Mouse (Mus musculus): ENCODE results near the gene Etv5.

Etv5 gene

DNA sequence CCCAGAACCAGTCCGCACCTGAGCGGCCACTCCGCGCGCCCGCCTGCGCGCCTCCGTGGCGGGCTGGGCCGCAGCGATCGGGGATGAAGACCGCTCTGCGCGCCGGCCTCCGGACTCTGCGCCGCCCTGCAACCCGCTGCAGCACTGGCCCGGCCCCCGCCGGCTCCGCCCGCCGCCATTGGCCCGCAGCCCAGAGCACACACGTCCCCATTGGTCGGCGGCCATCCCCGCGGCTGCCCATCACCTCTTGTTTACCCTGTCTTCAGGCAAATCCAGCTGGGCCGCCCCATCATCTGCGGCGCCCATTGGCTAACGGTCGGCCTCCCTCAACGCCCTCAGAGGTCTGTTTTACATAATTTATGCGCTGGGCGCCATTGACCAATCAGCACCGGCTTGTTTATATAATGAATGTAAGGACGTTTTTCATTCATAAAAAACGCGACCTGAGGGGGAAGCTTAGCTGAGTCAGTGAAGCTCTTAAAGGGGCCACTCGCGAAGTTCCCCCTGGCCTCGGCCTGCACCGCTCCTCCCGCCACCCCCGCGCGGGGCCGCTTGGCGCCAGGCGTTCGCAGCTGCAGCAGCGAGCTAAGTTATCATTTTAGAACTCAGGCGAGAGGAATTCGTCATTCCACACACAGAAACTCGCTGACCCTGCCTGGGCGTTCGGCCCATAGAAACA, at the start of gene Etv5:
TSS of gene Etv5 (minus strand) at position 221 of the 679 bp plus-strand sequence.
- peak; percentile 99 for DNase-seq

DNA sequence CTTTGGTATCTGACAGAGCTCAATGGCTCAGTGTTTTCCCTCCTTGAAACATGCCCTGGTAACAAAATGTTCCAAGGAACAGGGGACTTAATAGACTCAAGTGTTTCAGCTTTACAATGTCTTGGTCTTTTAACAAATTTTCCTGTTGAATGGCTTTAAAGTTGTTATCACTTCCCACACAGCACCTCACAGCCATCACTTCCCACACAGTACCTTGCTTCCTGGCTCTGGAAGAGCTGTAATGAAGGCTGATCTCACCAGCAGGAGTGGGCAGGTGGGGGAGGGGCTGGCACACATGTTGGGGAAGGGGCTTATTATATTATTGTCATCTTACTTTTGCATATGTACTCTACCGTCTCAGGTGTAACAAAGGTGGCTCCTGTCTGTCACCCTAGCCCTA, 44.4 kb upstream of the Etv5 start:
- no peak for DNase-seq

DNA sequence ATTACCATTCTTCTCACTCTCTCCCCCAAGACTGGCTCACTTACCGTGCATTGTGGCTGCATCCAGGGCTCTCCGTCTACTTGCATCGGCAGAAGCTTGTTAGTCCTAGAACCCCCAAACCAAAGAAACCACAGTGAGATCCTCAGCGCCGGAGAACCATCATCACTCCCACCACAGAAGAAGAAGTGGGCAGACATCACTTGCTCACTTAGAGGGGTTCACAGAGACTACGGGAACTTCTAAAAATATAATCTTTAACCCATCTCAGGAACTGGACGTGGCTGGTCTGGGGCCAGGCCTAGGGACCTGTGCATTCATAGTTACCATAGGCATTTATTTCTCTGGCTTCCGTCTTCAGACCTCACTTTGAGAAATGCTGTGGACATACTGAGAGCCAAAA, 39.8 kb upstream of the Etv5 start:
- no peak for DNase-seq

DNA sequence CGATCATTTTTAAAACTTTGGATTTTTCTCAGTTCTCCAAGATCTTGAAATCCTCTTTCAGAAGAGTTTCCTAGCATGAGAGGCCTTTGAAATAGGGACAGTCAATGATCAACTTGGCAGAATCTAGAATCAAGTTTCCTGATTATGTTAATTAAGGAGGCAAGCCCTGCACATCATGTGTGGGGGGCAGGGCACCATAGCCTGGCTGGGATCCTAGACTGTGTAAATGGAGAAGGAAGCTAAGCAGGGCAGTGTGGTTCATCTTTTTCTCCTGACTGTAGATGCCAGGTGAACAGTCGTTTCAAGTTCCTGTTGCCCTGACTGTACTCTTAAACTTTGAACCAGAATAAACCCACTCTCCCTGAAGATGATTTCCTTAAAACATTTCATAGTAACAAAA, 32.2 kb upstream of the Etv5 start:
- no peak for DNase-seq

DNA sequence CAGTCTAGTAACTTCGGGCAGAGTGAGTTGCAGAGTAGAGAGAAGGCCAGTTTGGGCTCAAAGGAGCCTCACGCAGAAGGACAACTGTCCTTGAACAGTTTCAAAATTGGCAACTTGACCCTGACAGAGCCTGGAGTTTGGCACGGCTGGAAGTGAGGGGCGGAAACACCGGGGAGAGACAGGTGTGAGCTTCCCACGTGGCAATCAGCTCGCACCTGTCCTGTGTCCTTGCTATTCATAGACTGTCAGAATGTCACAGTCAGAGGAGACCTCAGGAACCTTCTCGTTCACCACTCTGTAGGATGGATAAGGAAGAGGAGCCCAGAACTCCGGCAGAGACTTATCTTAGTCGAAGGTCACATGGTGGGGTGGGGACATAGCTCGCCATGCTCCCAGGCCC, 29.9 kb upstream of the Etv5 start:
- no peak for DNase-seq

DNA sequence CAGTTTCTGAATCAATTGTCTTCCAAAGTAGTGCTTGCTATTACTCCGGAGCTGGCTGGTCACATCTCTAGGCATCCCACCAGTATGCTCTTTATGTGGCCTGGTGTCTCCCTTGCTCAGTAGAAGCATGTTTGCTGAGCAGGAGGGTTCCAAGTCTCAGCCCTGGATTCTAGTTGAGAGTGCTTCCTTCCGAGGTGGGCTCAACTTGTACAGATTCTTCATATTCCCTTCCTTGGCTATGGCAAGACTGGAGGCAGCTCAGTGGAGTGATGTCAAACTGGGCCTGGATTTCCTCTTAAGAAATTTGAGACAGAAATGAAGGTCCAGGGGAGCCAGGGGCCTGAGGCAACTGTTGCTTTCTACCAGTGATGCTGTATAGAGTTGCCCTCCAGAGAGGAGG, 27.6 kb upstream of the Etv5 start:
- DNase-seq, result no peak

DNA sequence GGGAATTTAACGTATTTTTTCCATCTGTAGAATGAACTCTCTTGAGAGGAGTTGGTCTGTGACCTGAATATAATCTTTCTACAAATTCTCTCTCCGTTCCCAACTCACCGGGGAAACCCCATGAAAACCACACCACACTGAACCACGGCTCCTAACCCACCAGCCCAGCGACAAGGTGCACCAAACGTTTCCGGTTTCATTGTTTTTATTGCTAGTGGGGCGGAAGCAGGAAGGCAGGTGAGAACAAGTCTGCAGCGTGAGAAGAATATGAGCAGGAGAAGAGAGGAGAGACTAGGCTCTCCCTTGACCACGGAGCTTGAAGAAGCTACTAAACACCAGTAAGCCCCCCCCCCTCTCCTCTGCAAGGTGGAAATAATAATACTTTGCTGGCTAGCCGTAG, 26.9 kb upstream of the Etv5 start:
- DNase-seq, result no peak

DNA sequence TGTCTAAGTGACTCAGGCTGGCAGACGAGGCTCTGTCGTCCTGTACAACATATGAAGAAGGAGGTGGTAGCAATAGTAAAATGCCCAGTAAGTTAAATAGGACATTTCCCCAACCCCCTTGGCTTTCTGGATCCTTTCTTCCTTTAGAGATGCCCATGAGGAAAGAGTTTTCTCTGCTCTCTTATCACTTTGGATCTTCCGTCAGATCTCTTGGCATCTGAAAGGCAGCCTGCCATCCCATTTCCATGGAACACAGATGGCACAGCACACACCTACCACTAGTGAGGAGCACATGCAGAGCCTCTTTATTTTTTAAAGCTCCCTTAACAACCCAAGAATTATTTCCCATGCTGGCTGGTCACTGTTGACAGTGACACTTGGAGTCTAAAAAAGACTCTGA, 22.7 kb upstream of the Etv5 start:
- DNase-seq, result no peak

DNA sequence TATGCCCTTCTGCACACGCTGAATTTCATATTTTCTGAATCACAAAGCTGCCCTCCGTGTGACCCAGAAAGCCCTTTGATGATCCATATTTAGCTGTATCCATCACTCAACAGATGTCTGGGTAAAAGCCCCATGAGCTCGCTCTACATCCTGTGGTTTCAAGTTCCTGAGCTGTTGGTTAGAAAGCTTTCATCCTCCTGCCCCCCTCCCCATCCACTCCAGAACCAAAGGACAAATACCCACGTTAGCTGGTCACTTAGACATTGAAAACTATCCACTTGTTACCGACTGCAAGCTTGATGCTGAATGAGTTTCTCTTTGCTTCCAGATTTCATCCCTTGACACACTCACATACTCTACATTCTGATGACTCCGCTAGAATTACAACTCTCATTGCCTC, 22.2 kb upstream of the Etv5 start:
- no peak for DNase-seq

DNA sequence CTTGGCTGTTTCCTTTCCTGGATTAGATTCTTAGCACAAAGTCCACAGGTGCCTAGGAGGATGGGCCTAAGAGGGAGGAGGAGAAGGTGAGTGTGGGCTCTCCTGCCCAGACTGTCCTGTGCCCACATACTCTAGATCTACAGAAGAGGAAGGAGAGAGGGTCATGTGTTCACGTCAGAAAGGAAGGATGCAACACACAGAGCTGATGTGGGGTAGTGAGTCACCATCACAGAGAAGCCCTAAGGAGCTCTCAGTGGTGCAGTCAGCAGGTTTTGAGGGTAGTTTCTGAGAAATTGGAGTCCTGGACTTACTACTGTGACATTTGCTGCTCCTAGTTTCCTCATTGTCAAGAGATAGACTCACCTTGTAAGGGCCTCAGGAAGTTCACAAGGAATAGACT, 21.4 kb upstream of the Etv5 start:
- no peak for DNase-seq

DNA sequence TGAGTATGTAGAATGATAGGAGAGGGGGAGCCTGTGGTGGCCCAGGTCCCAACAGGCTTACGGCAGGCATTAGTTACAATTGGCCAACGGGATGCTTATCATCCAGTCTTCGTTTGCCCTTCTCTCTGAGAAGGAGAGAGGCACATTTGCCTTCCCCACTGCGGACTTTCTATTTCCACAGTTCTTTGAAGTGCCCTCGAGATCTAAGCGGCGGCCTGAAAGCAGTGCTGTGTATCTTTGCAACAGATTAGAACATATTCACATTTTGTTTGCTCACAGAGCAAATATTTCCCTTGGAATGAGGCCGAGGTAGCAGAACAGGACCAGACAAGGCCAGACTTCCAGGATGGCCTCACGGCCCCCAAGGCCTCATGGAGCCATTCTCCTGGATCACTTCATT, 12.6 kb upstream of the Etv5 start:
- no peak for DNase-seq

DNA sequence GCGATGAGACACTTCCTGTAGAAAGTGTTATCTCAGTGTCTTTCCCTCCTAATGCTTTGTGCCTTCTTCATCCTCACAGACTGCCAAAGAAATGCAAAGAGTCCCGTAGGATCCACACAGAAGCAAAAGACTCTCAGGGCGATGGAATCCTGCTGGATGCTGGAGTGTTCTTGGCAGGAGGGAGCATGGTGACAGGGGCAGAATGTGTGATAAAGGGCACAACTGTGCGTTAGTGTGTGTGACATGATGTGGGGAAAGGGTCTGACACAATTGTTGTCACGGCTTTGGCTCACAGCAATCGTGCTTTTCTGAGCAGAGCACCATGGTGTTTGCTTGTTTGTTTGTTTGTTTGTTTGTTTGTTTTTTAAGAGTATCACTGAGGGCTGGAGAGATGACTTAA, 8.6 kb upstream of the Etv5 start:
- DNase-seq, result no peak

DNA sequence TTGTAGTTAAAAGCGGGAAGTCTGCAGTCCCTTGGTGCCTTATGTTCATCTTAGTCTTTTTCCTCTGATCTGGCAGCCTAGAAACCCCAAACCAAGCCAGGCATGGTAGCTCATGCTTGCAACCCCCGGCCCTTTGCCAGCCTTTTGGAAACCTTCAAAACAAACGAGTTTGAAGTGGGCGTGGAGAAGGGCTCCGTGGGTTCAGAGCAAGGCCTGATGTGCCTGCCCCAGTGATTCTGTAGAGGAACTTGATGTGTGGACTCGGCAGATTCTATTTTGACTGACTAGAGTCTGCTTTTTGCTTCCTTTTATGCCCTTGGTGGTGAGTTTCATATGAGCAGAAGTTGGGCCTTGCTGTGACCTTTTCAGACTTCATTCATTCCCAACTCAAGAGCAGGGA, 5.3 kb upstream of the Etv5 start:
- DNase-seq, result no peak

DNA sequence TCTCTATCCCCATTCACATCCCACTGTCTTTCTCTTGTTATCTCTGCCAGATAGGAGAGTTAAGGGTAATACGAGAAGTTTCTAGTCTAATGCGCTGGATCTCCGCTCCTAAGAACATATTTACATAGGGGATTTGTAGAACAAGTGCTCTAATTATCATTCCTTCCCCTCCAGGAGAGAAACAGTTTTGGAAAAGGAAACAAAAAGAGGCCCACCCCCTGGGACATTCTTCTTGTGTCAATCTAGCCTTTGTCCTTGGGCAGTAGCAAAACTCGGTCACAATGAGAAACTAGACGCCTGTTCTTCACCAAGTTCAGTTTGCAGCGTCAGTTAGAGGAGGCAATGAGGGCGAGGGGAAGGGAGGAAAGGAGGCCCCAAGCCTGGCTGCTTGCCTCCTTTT, 2.7 kb upstream of the Etv5 start:
- no peak for DNase-seq

DNA sequence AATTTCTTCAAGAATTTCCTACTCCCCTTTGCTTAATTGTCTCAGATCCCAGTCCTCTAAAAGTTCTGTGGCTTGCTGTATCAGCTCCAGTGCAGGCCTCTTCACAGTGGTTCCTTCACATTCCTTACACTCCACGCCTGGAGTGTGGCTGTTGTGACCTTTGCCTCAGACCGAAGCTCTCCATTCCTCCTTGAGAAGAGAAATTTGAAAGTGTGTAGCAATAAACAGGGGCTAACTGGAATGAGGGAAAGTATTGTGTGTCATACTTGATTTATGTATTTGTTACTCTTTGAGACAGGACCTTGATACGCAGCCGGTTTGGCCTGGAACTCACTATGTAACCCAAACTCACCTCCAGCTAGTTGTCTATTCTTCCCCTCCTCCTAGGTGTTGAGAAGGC, 1.8 kb upstream of the Etv5 start:
- no peak for DNase-seq

DNA sequence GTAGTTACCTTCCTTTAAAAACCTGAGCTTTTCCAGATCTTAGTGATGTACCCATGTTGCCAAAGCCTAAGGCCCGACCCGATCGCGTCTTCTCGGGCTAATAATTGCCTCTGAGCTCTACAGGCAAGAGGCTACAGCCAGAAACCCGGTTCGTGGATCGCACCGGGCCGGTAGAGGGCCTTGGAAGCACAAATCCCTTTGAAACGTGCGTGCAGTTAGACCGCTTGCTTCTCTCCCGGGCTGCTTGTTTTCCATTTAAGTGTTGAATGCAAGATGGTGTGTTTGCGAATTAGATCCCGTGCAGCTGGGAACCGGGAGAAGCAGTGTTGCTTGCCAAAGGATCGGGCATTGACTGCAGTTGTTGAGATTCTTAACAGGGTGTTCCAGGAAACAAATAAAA, 750 bp upstream of the Etv5 start:
- peak; percentile 51 to 67 for DNase-seq

DNA sequence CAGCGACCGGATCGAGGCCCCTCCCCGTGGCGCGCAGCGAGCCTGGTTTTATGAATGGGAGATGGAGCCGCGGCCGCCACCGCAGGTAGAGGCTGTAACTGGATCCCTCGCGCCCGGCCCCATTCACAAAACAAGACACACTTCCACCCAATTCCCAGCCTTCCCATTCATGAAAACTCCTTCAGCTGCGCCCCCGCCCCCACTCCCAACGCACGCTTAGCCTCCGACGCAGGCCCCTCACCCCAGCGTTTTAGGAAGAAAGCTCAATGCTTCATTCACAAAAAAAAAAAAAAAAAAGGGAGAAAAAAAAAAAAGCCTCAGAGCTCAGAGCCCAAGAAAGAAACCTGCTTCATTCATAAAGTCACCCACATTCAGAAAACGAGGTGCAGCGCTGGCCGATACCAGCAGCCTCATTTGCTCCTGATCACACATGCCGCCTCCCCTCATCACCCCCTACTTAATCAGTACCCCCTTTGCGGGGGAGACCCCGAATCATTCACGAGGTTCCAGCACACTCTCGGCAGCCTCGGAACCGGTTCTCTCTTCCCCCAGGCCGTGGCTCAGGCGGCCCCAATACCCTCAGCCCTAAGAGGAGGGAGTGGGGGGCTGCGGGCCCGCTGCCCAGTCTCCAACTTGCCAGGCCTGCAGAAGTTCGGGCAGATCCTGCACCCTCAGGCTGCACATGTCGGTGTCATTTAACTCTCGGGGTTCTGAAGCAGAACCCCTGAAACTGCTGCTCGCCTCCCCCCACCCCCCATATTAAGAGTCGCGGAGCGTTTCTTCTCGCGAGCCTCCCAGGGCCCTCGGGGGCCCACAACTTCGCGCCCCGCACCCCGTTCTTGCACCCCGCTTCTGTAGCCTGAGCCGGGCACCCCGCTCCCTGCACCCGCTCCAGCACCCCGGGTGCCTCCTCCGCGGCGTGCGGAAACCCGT, 812 bp downstream of the Etv5 start:
- DNase-seq, result peak; percentile 68 to 79

DNA sequence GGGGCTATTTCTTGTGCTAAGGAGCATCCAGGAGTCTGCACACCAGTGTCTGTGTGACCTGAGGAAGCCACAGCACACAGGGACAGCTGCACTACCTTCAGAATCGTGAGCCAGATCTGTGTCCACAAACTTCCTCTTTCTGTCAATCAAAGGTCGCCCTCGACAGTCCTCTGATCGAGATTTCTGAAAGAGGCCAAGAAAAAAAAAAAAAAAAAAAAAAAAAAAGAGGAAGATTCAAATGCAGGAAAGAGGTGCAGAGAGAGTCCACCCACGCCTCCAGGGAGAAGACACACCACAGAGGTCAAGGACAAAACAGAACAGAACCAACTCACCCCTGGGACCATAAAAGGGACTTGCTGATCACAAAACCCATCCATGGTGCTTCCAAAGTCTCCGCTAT, 3.4 kb downstream of the Etv5 start:
- DNase-seq, result no peak

DNA sequence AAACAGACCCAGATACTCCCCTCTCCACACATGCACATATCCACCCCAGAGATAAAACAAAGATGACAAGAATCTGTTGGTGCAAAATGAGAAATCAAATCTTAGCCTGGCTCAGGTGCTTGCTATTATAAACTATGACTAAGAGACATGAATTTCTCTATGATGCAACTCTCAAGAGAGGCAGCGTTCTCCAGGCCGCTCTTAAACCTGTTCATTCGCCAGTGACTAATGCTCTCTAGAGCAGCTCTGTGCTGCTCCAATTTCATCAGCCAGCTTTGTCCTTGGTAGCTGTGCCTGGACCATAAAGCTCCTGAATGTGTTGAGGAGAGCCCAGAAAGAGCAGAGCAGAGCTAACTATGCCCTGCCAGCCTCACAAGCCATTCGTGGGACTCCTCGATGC, 5.0 kb downstream of the Etv5 start:
- DNase-seq, result peak in 1 of 2 experiments; percentile 11

DNA sequence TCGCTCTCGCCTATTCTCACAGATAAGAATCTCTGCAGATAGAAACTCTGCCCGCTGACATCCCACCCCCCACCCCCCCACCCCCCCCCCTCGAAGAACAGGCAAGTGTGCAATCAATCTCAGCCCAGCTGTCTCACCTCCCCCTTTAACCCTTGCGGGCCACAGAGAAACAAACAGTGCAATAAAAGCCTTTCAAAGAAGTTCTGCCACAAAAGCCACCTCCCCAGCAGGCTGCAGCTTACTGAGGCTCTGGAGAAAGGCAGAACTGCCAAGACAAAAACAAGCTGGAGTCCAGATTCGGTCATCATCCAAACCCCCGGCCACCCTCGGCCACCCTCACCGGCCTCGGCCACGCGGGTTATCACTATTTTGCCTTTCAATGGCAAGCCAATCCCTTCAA, 5.6 kb downstream of the Etv5 start:
- DNase-seq, result no peak

DNA sequence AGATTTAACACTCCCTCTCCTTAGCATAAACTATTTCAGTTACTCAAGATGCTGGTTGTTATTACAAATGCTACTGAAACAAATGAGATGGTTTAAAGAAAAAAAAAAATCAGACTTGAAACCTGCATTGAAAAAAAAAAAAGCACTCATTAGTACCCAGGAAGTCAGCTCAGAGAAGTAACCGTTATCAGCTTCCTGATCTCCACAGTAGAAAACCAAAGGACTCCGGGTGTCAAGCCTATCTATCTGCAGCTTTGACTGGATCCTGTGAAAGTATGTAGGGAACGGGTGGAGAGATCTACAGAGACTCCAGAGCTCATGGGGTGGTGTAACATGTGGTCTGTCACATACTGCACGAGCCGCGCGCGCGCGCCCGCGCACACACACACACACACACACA, 7.7 kb downstream of the Etv5 start:
- no peak for DNase-seq

DNA sequence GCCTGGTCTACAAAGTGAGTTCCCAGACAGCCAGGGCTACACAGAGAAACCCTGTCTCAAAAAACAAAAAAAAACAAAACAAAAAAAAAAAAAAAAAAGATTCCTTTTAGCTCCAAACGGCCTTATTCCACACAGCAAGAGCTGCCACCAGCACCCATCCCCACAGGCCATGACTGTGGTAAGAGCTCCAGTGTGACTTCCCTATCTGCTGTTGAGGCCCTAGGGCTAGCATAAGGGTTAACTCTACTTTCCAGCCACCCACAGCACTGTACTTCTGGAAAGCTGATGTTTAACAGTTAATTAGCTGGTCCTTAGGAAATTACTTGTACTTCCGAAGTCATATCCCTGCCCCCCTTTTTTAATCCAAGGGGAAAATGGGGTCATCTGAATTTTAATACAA, 8.2 kb downstream of the Etv5 start:
- DNase-seq, result no peak

DNA sequence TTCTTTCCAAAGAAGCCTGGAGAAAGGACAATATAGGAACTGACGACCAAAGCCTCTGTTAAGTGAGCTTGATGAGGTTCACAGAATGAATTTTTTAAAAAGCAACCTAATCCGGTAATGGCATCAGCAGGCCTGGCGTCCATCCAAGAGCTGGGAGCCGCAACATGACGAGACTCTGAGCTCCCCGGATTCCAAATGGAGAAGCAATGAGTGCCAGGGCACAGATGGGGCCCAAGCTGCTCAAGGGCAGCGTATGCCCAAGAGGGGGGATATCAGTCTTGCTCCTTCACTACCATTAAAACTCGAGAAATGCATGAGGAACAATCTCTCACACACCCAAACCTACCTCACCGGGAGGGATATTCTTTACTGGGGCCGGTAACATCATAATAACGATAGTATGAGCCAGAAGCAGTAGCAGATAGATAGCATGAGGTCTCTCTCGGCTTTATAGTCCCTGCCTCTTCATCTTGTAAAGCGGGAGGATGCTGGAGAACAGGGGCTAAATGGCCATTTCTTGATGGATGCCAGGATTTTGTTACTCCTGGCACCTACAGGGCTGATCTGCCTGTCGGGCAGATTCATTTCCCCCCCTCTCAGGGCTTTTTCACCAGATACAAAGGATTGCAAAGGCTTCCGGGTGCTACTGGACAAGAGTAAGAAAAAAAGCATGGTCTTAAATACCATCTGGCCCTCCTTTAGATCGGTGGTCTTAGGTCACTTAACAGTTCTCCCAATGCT, 9.1 kb downstream of the Etv5 start:
- peak; percentile 85 to 90 for DNase-seq

DNA sequence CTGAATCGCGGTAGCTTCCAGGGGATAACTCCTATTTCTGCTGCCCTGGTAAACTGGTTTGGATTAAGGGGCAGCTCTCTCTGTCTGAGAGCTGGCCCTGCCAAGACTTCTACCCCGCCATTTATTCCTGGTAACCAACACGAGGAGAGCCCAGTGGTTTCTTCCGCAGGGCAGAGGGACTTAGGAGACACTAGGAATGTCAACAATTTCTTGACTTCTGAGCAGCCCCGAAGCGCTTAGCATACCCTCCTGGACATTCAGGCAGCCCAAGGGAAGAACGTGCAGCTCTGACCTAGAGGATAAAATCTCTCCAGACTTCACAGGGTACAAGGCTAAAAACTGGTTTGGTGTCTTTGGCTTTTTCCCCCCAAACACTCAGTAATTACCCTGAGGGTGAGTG, 10.1 kb downstream of the Etv5 start:
- no peak for DNase-seq

Measured in cerebellum, postnatal 36 days (tissue).